Mouse (Mus musculus) G1E (cell line): ENCODE data around the gene 6030445D17Rik. TPM values are rescaled to one million over a fixed set of nuclear protein-coding genes. Genes with fewer than 3 reads are reported as not detected.

Source experiments
- ATAC-seq: 2 replicates; pipeline ENCODE4 v1.8.0; 2016; ENCODE audit warnings: mild to moderate bottlenecking; ENCODE audit not compliant: insufficient number of reproducible peaks, poor library complexity, low FRiP score, severe bottlenecking; ENCODE audit errors: extremely low read depth
- DNase-seq: peaks from one replicate; pipeline ENCODE4 v3.0.0; 2012; ENCODE audit warnings: low spot score
- H3K27me3 ChIP-seq: 2 replicates; pipeline ENCODE4 v1.6.1; 2012; ENCODE audit warnings: mild to moderate bottlenecking, low read length, inconsistent platforms; ENCODE audit not compliant: insufficient read depth
- H3K36me3 ChIP-seq: replicated peaks from 2 replicates; pipeline ENCODE3; 2012; ENCODE audit warnings: mild to moderate bottlenecking, inconsistent platforms
- H3K4me1 ChIP-seq: 2 replicates; pipeline ENCODE4 v1.6.1; 2012; ENCODE audit warnings: low read depth, low read length, inconsistent platforms, mixed read lengths; ENCODE audit not compliant: insufficient read depth
- H3K4me3 ChIP-seq: 2 replicates; pipeline ENCODE4 v1.5.1; 2012; ENCODE audit warnings: low read depth, mild to moderate bottlenecking, inconsistent platforms, low read length, moderate library complexity, mixed read lengths
- H3K9me3 ChIP-seq: replicated peaks from 2 replicates; pipeline ENCODE4 v1.6.1; 2012; ENCODE audit warnings: inconsistent platforms
- CTCF ChIP-seq: IDR thresholded peaks from 2 replicates; pipeline ENCODE4 v1.5.1; 2012; ENCODE audit warnings: low read depth, low read length, inconsistent platforms, mixed read lengths
- GATA1 ChIP-seq: IDR thresholded peaks from 2 replicates; pipeline ENCODE4 v1.6.1; 2012; ENCODE audit warnings: borderline replicate concordance, low read length, inconsistent platforms, mixed read lengths
- GATA2 ChIP-seq: IDR thresholded peaks from 2 replicates; pipeline ENCODE4 v1.6.1; 2012; ENCODE audit warnings: low read depth, low read length, inconsistent platforms, borderline replicate concordance
- POLR2AphosphoS5 ChIP-seq: IDR thresholded peaks from 2 replicates; pipeline ENCODE4 v1.6.1; 2012; ENCODE audit warnings: low read depth, low read length, inconsistent platforms; ENCODE audit not compliant: insufficient replicate concordance
- TAL1 ChIP-seq: conservative IDR thresholded peaks from 2 replicates; pipeline ENCODE4 v1.6.1; 2012; ENCODE audit warnings: low read depth, low read length, inconsistent platforms, mixed read lengths
- polyA plus RNA-seq: library from polyadenylated mRNA; stranded (reverse); fragments of >175 nt; gene quantifications from 2 replicates; pipeline ENCODE4 v1.2.3, GENCODE M21; 2012
- total RNA-seq, 2 experiments: library from RNA; stranded (forward) in 1 of 2; stranded (reverse) in 1 of 2; fragments of 200-1000 nt in 1 of 2; fragments of >200 nt in 1 of 2; fragmentation: Nextera tagmentation in 1 of 2; gene quantifications; 2 replicates each; pipeline ENCODE4 v1.2.3; 2014 to 2017

6030445D17Rik gene
- total and polyA plus RNA-seq, 3 experiments = not detected

GRCm38 (mm10) chr4:136463436-136463835 is 1.4 kb downstream of the 6030445D17Rik start:
- peaks cover 10% of the 10 kb centered on the region for H3K27me3 ChIP-seq

GRCm38 (mm10) chr4:136466226-136466625 is 4.2 kb downstream of the 6030445D17Rik start:
- H3K27me3 ChIP-seq = peaks cover 15% of the 10 kb centered on the region

More at GRCm38 (mm10) chr4:136463436-136463835, 1.4 kb downstream of the 6030445D17Rik start:
- DNase-seq (no peak), ATAC-seq (no peak)
- TF ChIP-seq GATA1 (no peak), TAL1 (no peak), POLR2AphosphoS5 (no peak), GATA2 (no peak), CTCF (no peak)
- Histone ChIP-seq H3K4me3 (no peak overlapping the region), H3K4me1 (no peaks in the 10 kb centered on the region), H3K36me3 (no peaks in the 10 kb centered on the region), H3K9me3 (no peaks in the 10 kb centered on the region)

GRCm38 (mm10) chr4:136468553-136469327 is 6.7 kb downstream of the 6030445D17Rik start:
- ATAC-seq (no peak), DNase-seq (no peak)
- no peak overlapping the region for H3K4me3 ChIP-seq
- peaks cover 5% of the 10 kb centered on the region; the same call in 1 of the 2 replicates for H3K27me3 ChIP-seq
- no peaks in the 10 kb centered on the region for H3K36me3 ChIP-seq
- H3K9me3 ChIP-seq = peaks cover 11% of the 10 kb centered on the region
- no peaks in the 10 kb centered on the region for H3K4me1 ChIP-seq
- no peak for TF ChIP-seq CTCF
- TF ChIP-seq TAL1 = no peak
- TF ChIP-seq GATA1 = no peak
- no peak for TF ChIP-seq POLR2AphosphoS5
- no peak for TF ChIP-seq GATA2

More at GRCm38 (mm10) chr4:136466226-136466625, 4.2 kb downstream of the 6030445D17Rik start:
- TF ChIP-seq GATA1 (no peak), POLR2AphosphoS5 (no peak), TAL1 (no peak), GATA2 (no peak), CTCF (no peak)
- Histone ChIP-seq H3K4me1 (no peaks in the 10 kb centered on the region), H3K4me3 (no peak overlapping the region), H3K9me3 (peaks cover 11% of the 10 kb centered on the region), H3K36me3 (no peaks in the 10 kb centered on the region)
- ATAC-seq (no peak), DNase-seq (no peak)

GRCm38 (mm10) chr4:136469371-136469903 is 7.4 kb downstream of the 6030445D17Rik start, which contains the start of gene Luzp1:
Luzp1 (plus strand) TSS chr4:136469761.
- no peak within 1 kb of the TSS for H3K4me3 ChIP-seq
- DNase-seq (no peak), ATAC-seq (no peak)
- TF ChIP-seq CTCF (no peak), POLR2AphosphoS5 (no peak)
- peaks cover 11% of the 10 kb centered on the region for H3K9me3 ChIP-seq
- peaks cover 5% of the 10 kb centered on the region; the same call in 1 of the 2 replicates for H3K27me3 ChIP-seq
- no peaks in the 10 kb centered on the region for H3K36me3 ChIP-seq
- H3K4me1 ChIP-seq = no peaks in the 10 kb centered on the region

GRCm38 (mm10) chr4:136469941-136470346 is 7.9 kb downstream of the 6030445D17Rik start:
- Histone ChIP-seq H3K9me3 (peaks cover 11% of the 10 kb centered on the region), H3K4me3 (no peak overlapping the region), H3K27me3 (peaks cover 5% of the 10 kb centered on the region; the same call in 1 of the 2 replicates), H3K36me3 (no peaks in the 10 kb centered on the region), H3K4me1 (no peaks in the 10 kb centered on the region)
- DNase-seq (no peak), ATAC-seq (no peak)
- TF ChIP-seq POLR2AphosphoS5 = no peak
- TF ChIP-seq CTCF = no peak
- no peak for TF ChIP-seq TAL1
- TF ChIP-seq GATA2 = no peak
- TF ChIP-seq GATA1 = no peak

- TF ChIP-seq POLR2AphosphoS5 (no peak), TAL1 (no peak), GATA1 (no peak), CTCF (no peak), GATA2 (no peak)
- H3K4me3 ChIP-seq = no peak overlapping the region
- peaks cover 5% of the 10 kb centered on the region; the same call in 1 of the 2 replicates for H3K27me3 ChIP-seq
- DNase-seq = no peak
- no peaks in the 10 kb centered on the region for H3K36me3 ChIP-seq
- ATAC-seq = no peak
- H3K9me3 ChIP-seq = peaks cover 11% of the 10 kb centered on the region
- no peaks in the 10 kb centered on the region for H3K4me1 ChIP-seq
These were observed 8.5 kb downstream of the 6030445D17Rik start for GRCm38 (mm10) chr4:136470347-136471071.
